ENCODE assay signal across 24 mouse cellular contexts in the genomic region with DNA sequence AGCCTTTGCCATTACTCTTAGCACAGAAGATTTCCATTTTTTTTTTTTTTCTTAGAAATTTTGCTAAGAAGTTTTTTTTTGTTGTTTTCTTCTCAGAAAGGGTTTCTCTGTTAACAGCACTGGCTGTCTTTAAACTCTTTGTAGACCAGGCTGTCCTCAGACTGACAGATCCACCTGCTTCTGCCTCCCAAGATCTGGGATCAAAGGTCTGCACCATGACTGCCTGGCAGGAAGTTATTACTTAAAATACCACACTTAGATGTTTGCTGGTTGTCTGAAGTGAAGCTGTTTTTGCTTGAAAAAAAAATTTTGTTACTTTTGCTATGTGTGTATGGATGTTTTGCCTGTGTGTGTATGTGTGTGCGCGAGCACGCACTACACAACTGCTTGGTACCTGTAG. TPM values are rescaled to one million over a fixed set of nuclear protein-coding genes. Genes with fewer than 3 reads are reported as not detected.
DNase-seq lines count a peak whose midpoint lies in the region; ATAC-seq and TF ChIP-seq lines count a peak whose summit lies in the region.
"Had no signal": no experiment of that assay in that cellular context is flagged by ENCODE, and none has a peak within 500 bp of the region (broad histone marks: within the 10 kb centered on the region; RNA-seq: fewer than 3 reads in every experiment).

No protein-coding gene starts in this region.

- no peak overlapping the region for H3K4me2 ChIP-seq in kidney, embryonic 15.5 days
- H3K4me2 ChIP-seq in liver, embryonic 13.5 days: no peak overlapping the region
- no peak overlapping the region for H3K4me2 ChIP-seq in forebrain, embryonic 12.5 days
- H3K4me2 ChIP-seq: embryonic facial prominence, embryonic 12.5 days; embryonic facial prominence, embryonic 15.5 days; forebrain, embryonic 15.5 days; heart, embryonic 11.5 days; hindbrain, embryonic 12.5 days had no signal

- in situ Hi-C loops in ES-E14 (cut with MboI; ENCODE audit: low sequenced_read_pairs in 2 of 2, unreplicated experiment in 2 of 2): no loop called here

- H3K27ac ChIP-seq in kidney, embryonic 15.5 days: no peak overlapping the region
- H3K27ac ChIP-seq in ES-E14 (ENCODE audit: insufficient read depth, low read depth, low read length, poor library complexity, severe bottlenecking): no peak overlapping the region
- peak overlapping the region; percentile 58 for H3K27ac ChIP-seq in liver, embryonic 13.5 days
- H3K27ac ChIP-seq in forebrain, embryonic 12.5 days: no peak overlapping the region
- H3K27ac ChIP-seq: embryonic facial prominence, embryonic 12.5 days; embryonic facial prominence, embryonic 15.5 days; forebrain, embryonic 15.5 days; heart, adult 2 months; hindbrain, embryonic 12.5 days had no signal

- DNase-seq in heart, adult 11 months: peak; percentile 59
- DNase-seq in heart, adult 9 months (ENCODE audit: low spot score in 2 of 2): no peak
- peak; percentile 35 for DNase-seq in kidney, adult 9 months
- DNase-seq in ES-E14 (ENCODE audit: low read depth, low spot score): no peak
- no peak for DNase-seq in liver, embryonic 13.5 days
- DNase-seq in left cerebral cortex, postnatal 4 days: no peak
- DNase-seq: adrenal gland, postnatal 10 days; adrenal gland, postnatal 36 days; B cell, adult 2 months; cerebellum, adult 2 months; cerebellum, adult 9-11 months; cerebellum, postnatal 25 days; gastrocnemius, postnatal 25 days; heart, adult 2 months had no signal

- peaks cover 14% of the 10 kb centered on the region for H3K4me1 ChIP-seq in kidney, embryonic 15.5 days
- H3K4me1 ChIP-seq in ES-E14 (ENCODE audit: control insufficient read depth in 2 of 2, insufficient read depth in 2 of 2, low read length in 2 of 2, poor library complexity in 1 of 2): peaks cover 4 to 13% of the 10 kb centered on the region in 2 experiments
- peaks cover 90% of the 10 kb centered on the region for H3K4me1 ChIP-seq in liver, embryonic 13.5 days (replicated peaks)
- H3K4me1 ChIP-seq in forebrain, embryonic 12.5 days: peaks cover 9% of the 10 kb centered on the region; the same call in 1 of the 2 replicates
- H3K4me1 ChIP-seq: embryonic facial prominence, embryonic 12.5 days had no signal

- intact Hi-C loops in left cerebral cortex, postnatal 4 days (cut with DNase I): no loop called here

- ATAC-seq in kidney, embryonic 15.5 days (replicated peaks; ENCODE audit: low FRiP score): no peak
- ATAC-seq in liver, embryonic 13.5 days (ENCODE audit: low read depth): no peak
- ATAC-seq in forebrain, embryonic 12.5 days (ENCODE audit: low FRiP score): no peak
- ATAC-seq: forebrain, embryonic 15.5 days; hindbrain, embryonic 16.5 days had no signal

- no peak overlapping the region for H3K9ac ChIP-seq in kidney, embryonic 15.5 days
- H3K9ac ChIP-seq in ES-E14 (ENCODE audit: insufficient read depth, low read depth, low read length, poor library complexity, severe bottlenecking): no peak overlapping the region
- peak overlapping the region; percentile 49; the same call in 1 of the 2 replicates for H3K9ac ChIP-seq in liver, embryonic 13.5 days
- H3K9ac ChIP-seq in forebrain, embryonic 12.5 days: no peak overlapping the region
- H3K9ac ChIP-seq: embryonic facial prominence, embryonic 12.5 days; embryonic facial prominence, embryonic 15.5 days; forebrain, embryonic 15.5 days; hindbrain, embryonic 12.5 days had no signal

- H3K27me3 ChIP-seq in kidney, embryonic 15.5 days: no peaks in the 10 kb centered on the region
- H3K27me3 ChIP-seq in liver, embryonic 13.5 days: no peaks in the 10 kb centered on the region
- H3K27me3 ChIP-seq in forebrain, embryonic 12.5 days: no peaks in the 10 kb centered on the region
- H3K27me3 ChIP-seq: embryonic facial prominence, embryonic 12.5 days; embryonic facial prominence, embryonic 15.5 days; forebrain, embryonic 15.5 days; hindbrain, embryonic 12.5 days; Patski had no signal

- no peak overlapping the region for H3K4me3 ChIP-seq in kidney, embryonic 15.5 days (replicated peaks)
- no peak overlapping the region for H3K4me3 ChIP-seq in ES-E14 (ENCODE audit: insufficient read depth in 1 of 2, low read depth in 1 of 2, low read length in 2 of 2, poor library complexity in 1 of 2, severe bottlenecking in 1 of 2)
- no peak overlapping the region for H3K4me3 ChIP-seq in liver, embryonic 13.5 days (replicated peaks)
- no peak overlapping the region for H3K4me3 ChIP-seq in forebrain, embryonic 12.5 days (replicated peaks)
- H3K4me3 ChIP-seq: embryonic facial prominence, embryonic 12.5 days; embryonic facial prominence, embryonic 15.5 days; forebrain, embryonic 15.5 days; heart, adult 2 months; hindbrain, embryonic 12.5 days had no signal

- no peaks in the 10 kb centered on the region for H3K9me3 ChIP-seq in kidney, embryonic 15.5 days (replicated peaks)
- no peaks in the 10 kb centered on the region for H3K9me3 ChIP-seq in ES-E14 (ENCODE audit: control insufficient read depth, insufficient read depth, low read depth, low read length)
- no peaks in the 10 kb centered on the region for H3K9me3 ChIP-seq in liver, embryonic 13.5 days (replicated peaks)
- H3K9me3 ChIP-seq in forebrain, embryonic 12.5 days: no peaks in the 10 kb centered on the region
- H3K9me3 ChIP-seq: embryonic facial prominence, embryonic 12.5 days; embryonic facial prominence, embryonic 15.5 days; forebrain, embryonic 15.5 days; G1E; hindbrain, embryonic 12.5 days had no signal

- WGBS in kidney, embryonic 15.5 days: 96% methylated on average over 3 of the region's 3 CpGs
- 98% methylated on average over 3 of the region's 3 CpGs for WGBS in liver, embryonic 13.5 days (ENCODE audit: insufficient replicate concordance)
- 98% methylated on average over 3 of the region's 3 CpGs for WGBS in forebrain, embryonic 12.5 days

- H3K36me3 ChIP-seq in kidney, embryonic 15.5 days: peaks cover 68% of the 10 kb centered on the region
- peaks cover 11% of the 10 kb centered on the region for H3K36me3 ChIP-seq in ES-E14 (ENCODE audit: control insufficient read depth, insufficient read depth, low read length, poor library complexity, severe bottlenecking)
- H3K36me3 ChIP-seq in liver, embryonic 13.5 days: peaks cover 64% of the 10 kb centered on the region
- peaks cover 52% of the 10 kb centered on the region for H3K36me3 ChIP-seq in forebrain, embryonic 12.5 days (replicated peaks)

TF ChIP-seq in ES-E14, 5 proteins besides CTCF, POLR2A, EP300 and RAD21:
- TF ChIP-seq ZNF384 (IDR thresholded peaks at IDR 0.05; ENCODE audit: low read depth, low read length) (0 out of 2 replicates have a peak, but pooled peaks have one; percentile 17), MAFK (IDR thresholded peaks at IDR 0.05; ENCODE audit: insufficient read depth, low read depth, low read length) (no peak)

RNA-seq across cellular contexts. Expression of a gene that starts 40.5 kb away (rescaled TPM):
- polyA plus RNA-seq in kidney, embryonic 15.5 days (2015; fragmentation: Nextera tagmentation; extraction: Ambion mirVana): 93.3 and 101 TPM in 2 replicates
- total RNA-seq in ES-E14 (2012; rRNA removed): 101 and 126 TPM in 2 replicates
- 29.7 and 36.1 TPM in 2 replicates for polyA plus RNA-seq in liver, embryonic 13.5 days (2015; fragmentation: Nextera tagmentation; extraction: Ambion mirVana)
- 134 and 141 TPM in 2 replicates for polyA plus RNA-seq in forebrain, embryonic 12.5 days (2016; fragmentation: Nextera tagmentation; extraction: Ambion mirVana)
- 100 to 1,000 TPM; 137 to 139 TPM for total RNA-seq in left cerebral cortex, postnatal 4 days (2021)

Comparison
In these comparisons a context has a peak if more than half of its experiments do, and no peak if none do; other contexts are left out.
1. DNase-seq: peak in heart, adult 11 months (single experiment) and kidney, adult 9 months (single experiment); none in heart, adult 9 months (0 of 2), ES-E14 (single experiment), liver, embryonic 13.5 days (single experiment) and left cerebral cortex, postnatal 4 days (single experiment).